Mouse (Mus musculus) gastrocnemius, postnatal 14 days (tissue): Measurements from ENCODE around the gene Drd5. TPM values are rescaled to one million over a fixed set of nuclear protein-coding genes. Genes with fewer than 3 reads are reported as not detected.

Source experiments
- DNase-seq: peaks from one replicate; pipeline ENCODE4 v3.0.0; 2021; ENCODE audit warnings: mixed read lengths
- intact Hi-C: fragments of 180-260 bp; cut with DNase I; formaldehyde crosslinking; loops from one replicate; pipeline ENCODE4 v1.15.1; 2025; ENCODE audit warnings: low total_unique reads
- total RNA-seq, 2 experiments: library from RNA; stranded (reverse); gene quantifications; 2 replicates each; pipeline ENCODE4 v1.2.3; 2021

The Drd5 gene
- total RNA-seq, 2 experiments from 2014 or later, result not detected

DNA sequence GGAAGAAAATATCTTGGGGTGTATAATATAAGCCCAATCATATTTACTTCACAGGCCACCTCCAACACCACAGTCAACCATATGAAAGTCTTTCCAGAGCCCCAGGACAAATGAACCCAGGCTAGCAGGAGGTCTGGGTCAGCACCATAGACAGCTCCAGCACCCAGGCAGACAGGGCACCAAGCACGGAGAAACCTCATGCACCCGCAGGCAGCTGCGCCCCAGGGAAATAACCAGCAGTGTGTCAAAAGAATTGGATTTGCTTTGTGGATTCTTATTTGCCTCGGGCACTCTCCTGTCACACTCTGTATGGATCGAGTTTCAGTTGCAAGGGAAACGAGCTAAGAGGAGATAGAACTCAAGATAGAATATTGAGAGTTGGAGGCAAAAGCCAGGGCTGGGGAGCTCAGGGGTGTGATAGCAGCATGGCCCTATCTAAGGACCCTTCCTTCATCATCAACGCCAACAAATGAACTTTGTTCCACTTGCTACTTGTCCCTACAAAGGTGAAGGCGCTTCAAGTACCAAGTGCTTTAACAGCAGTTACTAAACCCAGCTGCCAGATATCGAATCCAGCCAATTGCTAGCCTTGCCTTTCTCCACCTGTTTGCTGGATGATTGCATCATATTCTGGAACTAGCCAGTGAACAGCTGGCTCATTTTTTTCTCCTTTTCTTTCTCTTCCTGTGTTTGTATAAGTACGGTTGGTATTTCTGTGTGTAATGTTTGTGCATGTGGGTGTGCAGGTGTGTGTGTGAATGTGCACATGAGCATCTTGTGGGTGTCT, 27.7 kb downstream of the Drd5 start:
- peak; percentile 39 for DNase-seq
- intact Hi-C loops, result no loop called here

DNA sequence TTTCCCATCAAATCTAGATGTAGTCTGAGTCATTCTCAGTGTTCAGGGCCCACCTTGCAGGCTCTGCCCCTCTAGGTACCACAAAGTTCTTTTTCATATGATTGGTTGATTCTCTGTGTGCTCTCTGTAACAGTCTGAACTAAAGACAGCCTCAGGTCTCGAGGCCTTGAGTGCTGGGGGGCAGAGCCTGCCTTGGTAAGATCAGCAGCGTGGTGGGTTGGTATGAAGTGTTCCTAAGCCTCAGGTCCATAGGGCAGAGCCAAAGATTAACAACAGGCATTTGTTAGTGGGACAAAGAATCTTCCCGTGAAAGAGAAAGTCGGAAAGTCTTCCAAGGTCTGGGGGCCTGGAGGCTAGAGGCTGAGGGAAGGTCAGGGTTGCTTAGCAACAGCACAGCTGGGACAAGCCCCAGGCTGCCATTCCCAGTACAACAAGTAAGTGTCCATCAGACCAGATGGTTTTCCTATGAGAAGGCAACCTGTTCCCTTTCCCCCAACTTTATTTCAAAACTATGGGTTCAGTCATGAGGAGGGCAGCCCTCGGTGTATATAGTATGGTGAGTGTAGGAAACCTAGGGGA, 31.3 kb downstream of the Drd5 start:
- DNase-seq, result no peak
- intact Hi-C loops, result no loop called here

DNA sequence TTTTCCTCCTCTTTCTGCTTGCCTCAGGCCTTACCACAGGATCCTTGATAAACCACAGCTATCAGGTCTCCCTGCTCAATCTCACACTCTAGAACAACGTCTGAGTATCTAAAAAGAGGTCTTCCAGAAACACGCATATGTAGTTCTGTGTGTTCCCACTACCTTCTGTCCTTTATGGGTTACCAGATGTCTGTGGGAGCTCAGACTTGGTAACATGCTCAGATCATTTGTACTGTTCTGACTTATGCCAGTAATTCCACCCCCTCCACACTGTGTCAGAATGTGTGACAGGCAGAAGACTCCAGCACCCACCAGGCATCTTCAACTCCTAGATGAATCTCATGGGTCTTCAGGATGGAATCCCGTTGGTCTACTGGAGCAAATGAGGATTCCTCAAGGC, 37.8 kb downstream of the Drd5 start:
- intact Hi-C loops, result no loop called here
- DNase-seq, result no peak

DNA sequence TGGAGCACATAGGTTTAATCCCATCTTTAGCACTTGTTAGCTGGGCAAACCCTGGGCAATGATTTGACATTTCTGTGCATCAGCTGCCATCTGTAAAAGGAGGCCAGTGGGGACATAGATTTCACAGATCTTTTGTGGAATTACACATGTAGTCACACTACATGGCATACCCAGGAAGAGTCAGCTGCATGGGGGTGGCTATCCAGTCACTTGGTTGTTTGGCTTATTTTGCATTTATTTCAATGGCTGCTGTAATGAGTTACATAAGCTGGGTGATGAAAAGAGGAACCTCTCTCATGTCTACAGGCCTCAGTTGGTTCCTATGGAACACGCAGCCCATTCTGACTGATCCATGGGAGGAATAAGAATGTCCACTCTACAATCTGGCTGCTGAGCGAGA, 40.5 kb downstream of the Drd5 start:
- intact Hi-C loops, result no loop called here
- DNase-seq, result no peak

DNA sequence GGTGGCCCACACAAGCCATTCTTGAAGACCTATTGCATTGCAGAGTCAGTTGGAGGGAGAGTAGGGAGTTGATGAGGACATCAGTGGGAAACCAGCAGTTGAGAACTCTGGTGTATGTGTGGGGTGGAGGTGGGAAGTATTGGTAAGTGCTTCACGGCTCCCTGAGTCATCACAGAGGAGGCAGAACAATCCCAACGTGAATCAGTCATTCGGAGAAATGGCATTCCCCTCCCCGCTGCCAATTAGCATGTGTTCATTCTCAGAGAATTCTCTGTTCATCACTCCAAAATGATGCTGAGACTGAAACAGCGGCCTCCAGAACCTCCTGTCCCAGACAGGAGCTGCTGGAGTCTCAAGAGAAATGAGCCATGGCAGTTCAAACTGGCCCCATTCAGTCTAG, 45.2 kb downstream of the Drd5 start:
- intact Hi-C loops, result no loop called here
- no peak for DNase-seq

DNA sequence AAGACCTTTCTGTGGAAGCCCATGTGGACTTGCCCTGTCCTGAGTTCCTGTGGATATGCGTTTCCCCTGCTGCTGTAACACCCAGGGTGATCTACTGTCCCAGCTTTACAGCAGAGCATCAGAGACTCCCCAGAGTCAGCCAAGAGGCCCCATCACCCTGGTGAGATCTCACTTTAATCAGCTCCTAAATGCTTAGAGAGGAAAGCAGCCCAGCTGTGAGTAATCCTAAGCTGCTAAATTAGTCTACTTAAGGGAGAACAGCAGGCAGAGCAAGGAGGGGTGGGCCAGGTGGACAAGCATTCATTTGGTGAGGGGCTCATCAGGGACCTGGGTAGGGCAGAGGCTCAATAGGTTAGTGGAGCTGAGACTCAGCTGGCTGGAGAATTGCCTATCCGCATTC, 46.4 kb downstream of the Drd5 start:
- DNase-seq, result no peak
- intact Hi-C loops, result no loop called here

DNA sequence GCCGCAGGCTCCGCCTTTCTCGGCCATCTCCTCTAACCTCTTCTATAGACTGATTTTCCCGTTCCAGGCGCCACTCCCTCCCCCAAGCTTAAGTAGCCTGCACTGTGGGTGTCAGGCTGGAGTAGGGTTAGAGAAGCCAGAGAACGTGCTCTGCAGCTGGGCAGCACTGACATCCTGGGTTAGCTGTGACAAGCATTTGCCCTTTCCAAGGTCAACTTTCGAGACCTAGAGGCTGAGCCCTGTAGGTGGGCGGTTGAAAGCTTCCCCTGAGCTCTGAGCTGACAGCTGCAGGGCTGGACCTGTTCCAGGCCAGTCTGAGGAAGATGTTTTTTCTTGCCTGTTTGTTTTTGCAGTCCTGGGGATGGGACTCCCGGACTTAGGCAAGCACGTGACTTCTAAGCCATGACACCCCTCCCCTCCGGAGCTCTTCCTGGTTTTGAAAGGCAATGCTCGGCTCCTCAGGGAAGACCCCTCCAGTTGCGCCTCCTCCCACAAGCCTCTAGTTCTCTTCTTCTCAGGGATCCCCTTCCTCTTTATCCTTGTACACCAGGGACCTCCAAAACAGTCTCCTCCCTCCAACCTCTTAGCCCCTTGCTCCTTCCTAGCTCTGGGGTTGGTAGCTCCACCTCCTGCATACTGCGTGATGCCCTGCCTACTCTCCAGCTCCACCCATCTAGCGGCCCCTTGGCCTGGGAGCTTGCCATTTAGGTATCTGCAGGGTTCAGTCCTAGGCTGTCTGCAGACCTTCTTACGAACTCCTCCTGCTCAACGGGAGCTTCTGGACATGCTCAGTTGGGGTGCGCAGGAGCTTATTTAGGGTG, 47.7 kb downstream of the Drd5 start:
- intact Hi-C loops, result no loop called here
- DNase-seq, result peak; percentile 37

DNA sequence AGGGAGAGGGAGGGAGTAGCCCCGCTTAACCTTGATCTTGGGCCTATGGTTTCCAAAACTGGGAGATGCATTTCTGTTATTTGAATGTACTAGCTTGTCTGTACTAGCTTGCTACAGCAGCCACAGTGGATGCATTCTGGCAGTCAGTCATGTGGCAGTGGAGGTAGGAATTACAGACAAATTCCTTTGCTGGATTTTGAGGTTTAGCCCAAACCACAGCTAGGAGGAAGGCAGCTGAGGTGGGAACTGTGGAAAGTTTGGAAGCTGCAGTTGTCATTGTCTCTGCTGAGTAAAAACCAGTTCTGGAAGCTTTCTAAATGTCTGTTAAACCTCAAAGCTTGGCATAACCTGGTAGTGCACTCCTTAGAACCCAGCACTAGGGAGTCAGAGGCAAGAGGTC, 52.1 kb downstream of the Drd5 start:
- DNase-seq, result no peak
- intact Hi-C loops, result no loop called here

Other genes starting within 250 kb of the Drd5 start
- gene Nsg1, start 159.5 kb upstream of the Drd5 start, total RNA-seq, result 1 to 10 TPM; 6.9 to 8.3 TPM
- 1 to 10 TPM; 2.6 to 2.8 TPM for gene Zbtb49, start 98.9 kb upstream of the Drd5 start, total RNA-seq
- 10 to 100 TPM; 10.2 to 13.9 TPM for gene Lyar, start 98.9 kb upstream of the Drd5 start, total RNA-seq
- gene Tmem128, start 59.2 kb upstream of the Drd5 start, total RNA-seq, result 10 to 100 TPM; 10.3 to 11.0 TPM
- gene Otop1, start 43.4 kb upstream of the Drd5 start, total RNA-seq, result under 1 TPM; 0.33 to 0.47 TPM
- under 1 TPM; 0.86 to 0.96 TPM for gene Slc2a9, start 183.8 kb downstream of the Drd5 start, total RNA-seq
- 10 to 100 TPM; 73.7 to 98.4 TPM for gene Wdr1, start 243.9 kb downstream of the Drd5 start, total RNA-seq